Mouse (Mus musculus) E14TG2a.4 (cell line): ENCODE data around the gene Bcar1.
A peak's percentile ranks its signal among the peaks of the same experiment; 100 is the strongest.

ENCODE experiments used
- H3K27me3 ChIP-seq: 2 replicates; pipeline ENCODE4 v1.6.1; 2014; ENCODE audit warnings: low read length, control low read depth; ENCODE audit not compliant: insufficient read depth
- H3K36me3 ChIP-seq: 2 replicates; pipeline ENCODE4 v1.6.1; 2014; ENCODE audit warnings: low read length, control low read depth; ENCODE audit not compliant: insufficient read depth
- H3K4me1 ChIP-seq: replicated peaks from 2 replicates; pipeline ENCODE4 v1.6.1; 2014; ENCODE audit warnings: low read depth, low read length, control low read depth
- H3K4me3 ChIP-seq: replicated peaks from 2 replicates; pipeline ENCODE4 v1.5.1; 2014; ENCODE audit warnings: mild to moderate bottlenecking, low read length
- H3K9me3 ChIP-seq: 2 replicates; pipeline ENCODE4 v1.6.1; 2014; ENCODE audit warnings: low read length, control low read depth
- CTCF ChIP-seq: conservative IDR thresholded peaks from 2 replicates; pipeline ENCODE4 v1.5.1; 2014; ENCODE audit warnings: low read length
- NANOG ChIP-seq: IDR thresholded peaks from 2 replicates; pipeline ENCODE4 v1.6.1; 2014; ENCODE audit warnings: borderline replicate concordance, low read length, mixed read lengths
- POU5F1 ChIP-seq: IDR thresholded peaks from 2 replicates; pipeline ENCODE4 v1.6.1; 2014; ENCODE audit warnings: low read length, borderline replicate concordance

Gene Bcar1

DNA sequence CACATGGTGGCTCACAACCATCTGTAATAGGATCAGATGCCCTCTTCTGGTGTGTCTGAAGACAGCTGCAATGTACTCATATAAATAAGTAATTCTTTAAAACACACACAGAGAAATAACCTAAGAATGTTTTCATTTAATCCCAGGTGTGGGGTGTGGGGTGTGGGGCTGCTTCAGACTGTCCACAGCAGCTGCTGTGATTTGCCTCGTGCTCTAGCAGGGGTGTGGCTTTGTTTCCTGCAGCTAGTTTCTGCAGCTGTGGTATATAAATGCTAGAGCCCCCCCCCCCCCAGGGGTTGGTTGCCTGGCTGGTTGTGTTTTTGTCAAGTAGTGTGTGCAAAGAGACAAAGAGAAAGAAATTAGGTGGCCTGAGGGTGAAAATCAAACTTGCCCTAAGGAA is 44.6 kb downstream of the Bcar1 start:
- TF ChIP-seq NANOG (no peak), CTCF (no peak), POU5F1 (no peak)
- H3K9me3 ChIP-seq: no peaks in the 10 kb centered on the region
- H3K4me3 ChIP-seq: no peak overlapping the region
- H3K4me1 ChIP-seq: peaks cover 35% of the 10 kb centered on the region
- peaks cover 9% of the 10 kb centered on the region; the same call in 1 of the 2 replicates for H3K27me3 ChIP-seq
- H3K36me3 ChIP-seq: no peaks in the 10 kb centered on the region

DNA sequence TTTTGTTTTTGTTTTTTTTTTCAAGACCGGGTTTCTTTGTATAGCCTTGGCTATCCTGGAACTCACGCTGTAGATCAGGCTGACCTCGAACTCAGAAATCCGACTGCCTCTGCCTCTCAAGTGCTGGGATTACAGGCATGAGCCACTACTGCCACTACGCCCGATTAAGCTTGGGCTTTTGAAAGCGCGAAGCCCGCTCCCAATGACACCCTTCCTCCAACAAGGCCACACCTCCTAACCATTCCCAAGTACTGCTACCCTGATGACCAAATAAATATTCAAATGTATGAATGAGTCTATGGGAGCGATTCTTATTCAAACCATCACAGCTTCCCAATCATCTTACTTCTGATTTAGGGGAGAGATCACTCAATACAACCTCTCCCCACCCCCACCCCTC is 46.0 kb downstream of the Bcar1 start:
- Histone ChIP-seq H3K4me1 (peaks cover 40% of the 10 kb centered on the region), H3K9me3 (no peaks in the 10 kb centered on the region), H3K4me3 (no peak overlapping the region), H3K27me3 (0 out of 2 replicates have a peak, but pooled peaks cover 3% of the 10 kb centered on the region), H3K36me3 (no peaks in the 10 kb centered on the region)
- no peak for TF ChIP-seq POU5F1
- TF ChIP-seq NANOG: no peak
- no peak for TF ChIP-seq CTCF

DNA sequence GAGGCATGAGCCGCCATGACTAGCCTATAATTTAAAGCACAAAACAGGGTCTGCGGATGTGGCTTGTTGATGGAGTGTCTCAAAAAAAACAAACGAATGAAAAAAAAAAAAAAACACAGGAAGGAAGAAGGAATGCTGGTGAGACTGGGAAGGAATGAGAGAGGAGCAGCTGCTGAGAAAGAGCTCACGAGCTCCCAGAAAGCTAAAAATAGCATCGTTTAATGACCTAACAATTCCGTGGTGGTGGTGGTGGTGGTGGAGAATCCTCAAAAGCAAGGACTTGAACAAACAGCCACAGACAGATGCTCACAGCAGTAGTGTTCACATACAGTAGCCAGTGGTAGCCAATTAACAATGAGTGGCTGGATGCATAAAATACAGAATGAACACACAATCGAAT is 48.2 kb downstream of the Bcar1 start:
- Histone ChIP-seq H3K9me3 (no peaks in the 10 kb centered on the region), H3K4me3 (no peak overlapping the region), H3K36me3 (no peaks in the 10 kb centered on the region), H3K4me1 (peaks cover 32% of the 10 kb centered on the region), H3K27me3 (0 out of 2 replicates have a peak, but pooled peaks cover 3% of the 10 kb centered on the region)
- no peak for TF ChIP-seq POU5F1
- TF ChIP-seq CTCF: no peak
- TF ChIP-seq NANOG: no peak

DNA sequence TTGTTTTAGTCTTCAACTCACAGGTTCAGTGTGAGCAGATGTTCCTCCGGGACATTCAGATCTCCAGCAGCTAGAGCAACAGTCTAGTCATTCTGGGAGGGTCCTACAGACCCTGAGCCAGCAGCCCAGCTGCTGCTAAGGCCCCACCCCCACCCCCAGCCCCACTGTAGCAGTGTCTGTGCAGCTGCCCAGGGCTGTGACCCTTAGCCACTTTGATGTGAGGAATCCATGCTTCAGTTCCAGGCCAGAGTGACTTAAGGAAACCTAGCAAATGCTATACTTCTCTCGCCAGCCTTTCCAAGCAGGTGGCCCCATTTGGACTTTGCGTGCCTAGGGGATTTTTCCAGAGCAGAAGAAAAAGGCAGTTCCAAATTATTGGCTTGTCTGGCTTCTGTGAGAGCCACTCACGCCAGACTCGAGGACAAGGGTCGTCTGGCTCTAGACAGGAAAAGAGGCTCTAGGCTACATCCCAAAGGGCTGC is 50.3 kb downstream of the Bcar1 start:
- peaks cover 20% of the 10 kb centered on the region for H3K4me1 ChIP-seq
- H3K9me3 ChIP-seq: no peaks in the 10 kb centered on the region
- 0 out of 2 replicates have a peak, but pooled peaks cover 3% of the 10 kb centered on the region for H3K27me3 ChIP-seq
- TF ChIP-seq CTCF (no peak), NANOG (no peak), POU5F1 (no peak)
- H3K36me3 ChIP-seq: no peaks in the 10 kb centered on the region
- no peak overlapping the region for H3K4me3 ChIP-seq

DNA sequence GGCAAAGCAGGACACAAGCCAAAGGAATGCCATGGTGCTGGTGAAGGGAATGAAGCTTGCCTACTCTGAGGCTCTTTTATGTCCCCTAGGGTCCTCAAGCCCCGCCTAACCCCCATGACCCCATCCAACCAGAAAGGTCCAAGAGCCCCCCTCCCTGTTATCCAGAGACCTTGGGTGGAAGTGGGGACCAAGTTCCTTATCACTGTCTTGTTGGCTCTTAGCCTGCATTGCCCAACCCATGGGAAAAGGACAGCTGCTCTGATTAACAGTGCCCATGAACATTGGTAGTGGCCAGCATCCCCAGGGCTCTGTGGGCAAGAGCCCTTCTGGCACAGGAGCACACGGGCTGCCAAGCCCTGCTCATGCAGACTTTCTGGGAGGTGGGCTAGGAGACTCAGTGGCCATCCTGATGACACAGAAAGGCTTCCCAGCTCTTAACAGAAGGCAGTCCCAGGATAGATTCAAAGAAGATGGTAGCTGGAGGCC is 52.6 kb downstream of the Bcar1 start, which contains the start of gene Ctrb1:
Gene Ctrb1 (minus strand): TSS at position 51 of the 486 bp plus-strand sequence.
- no peaks in the 10 kb centered on the region for H3K36me3 ChIP-seq
- H3K27me3 ChIP-seq: no peaks in the 10 kb centered on the region
- peaks cover 21% of the 10 kb centered on the region for H3K4me1 ChIP-seq
- TF ChIP-seq CTCF: no peak
- TF ChIP-seq POU5F1: no peak
- no peak for TF ChIP-seq NANOG
- H3K9me3 ChIP-seq: peaks cover 9% of the 10 kb centered on the region
- no peak within 1 kb of the TSS for H3K4me3 ChIP-seq

DNA sequence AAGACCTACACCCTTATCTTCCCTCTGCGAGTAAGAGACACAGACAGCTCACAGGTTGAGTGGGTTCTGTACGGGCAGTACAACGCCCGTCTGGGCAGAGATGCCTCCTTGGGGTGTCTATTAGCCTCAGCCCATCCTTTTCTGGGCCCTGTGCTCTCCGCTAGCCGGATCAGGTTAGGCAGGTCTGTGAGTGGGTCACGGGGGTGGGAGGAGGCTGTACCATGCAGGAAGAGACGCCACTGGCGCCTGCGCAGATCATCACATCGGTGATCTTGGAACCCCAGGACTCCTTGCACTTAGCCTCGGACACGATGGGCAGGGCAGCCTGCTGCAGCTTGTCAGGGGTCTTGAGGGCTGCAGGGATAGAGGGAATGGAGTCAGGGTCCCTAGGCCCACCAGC is 56.7 kb downstream of the Bcar1 start:
- Histone ChIP-seq H3K4me1 (peaks cover 17% of the 10 kb centered on the region), H3K36me3 (no peaks in the 10 kb centered on the region), H3K9me3 (peaks cover 12% of the 10 kb centered on the region), H3K27me3 (no peaks in the 10 kb centered on the region), H3K4me3 (peak overlapping the region; percentile 53)
- TF ChIP-seq CTCF: no peak
- TF ChIP-seq POU5F1: no peak
- no peak for TF ChIP-seq NANOG

DNA sequence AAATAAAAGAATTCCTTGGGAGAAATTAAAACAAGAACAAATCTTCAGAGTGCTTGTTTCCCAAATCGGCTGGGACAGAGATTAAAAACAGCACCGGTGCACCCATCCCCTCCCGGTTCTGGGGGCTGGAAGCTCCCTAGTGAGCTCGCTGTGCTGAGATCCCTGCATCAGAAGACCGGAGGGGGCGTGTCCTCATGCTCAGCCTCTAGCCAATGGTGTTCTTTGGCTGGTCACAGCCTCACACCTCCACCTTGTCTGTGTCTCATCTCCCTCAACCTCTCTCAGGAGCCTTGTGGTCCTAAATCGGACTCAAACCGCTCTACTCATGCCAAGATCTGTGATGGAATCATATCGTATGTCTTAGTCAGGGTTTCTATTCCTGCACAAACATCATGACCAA is 61.1 kb downstream of the Bcar1 start:
- TF ChIP-seq NANOG: no peak
- TF ChIP-seq POU5F1: no peak
- H3K4me1 ChIP-seq: peaks cover 25% of the 10 kb centered on the region
- H3K36me3 ChIP-seq: no peaks in the 10 kb centered on the region
- no peaks in the 10 kb centered on the region for H3K27me3 ChIP-seq
- H3K9me3 ChIP-seq: peaks cover 12% of the 10 kb centered on the region
- H3K4me3 ChIP-seq: no peak overlapping the region

DNA sequence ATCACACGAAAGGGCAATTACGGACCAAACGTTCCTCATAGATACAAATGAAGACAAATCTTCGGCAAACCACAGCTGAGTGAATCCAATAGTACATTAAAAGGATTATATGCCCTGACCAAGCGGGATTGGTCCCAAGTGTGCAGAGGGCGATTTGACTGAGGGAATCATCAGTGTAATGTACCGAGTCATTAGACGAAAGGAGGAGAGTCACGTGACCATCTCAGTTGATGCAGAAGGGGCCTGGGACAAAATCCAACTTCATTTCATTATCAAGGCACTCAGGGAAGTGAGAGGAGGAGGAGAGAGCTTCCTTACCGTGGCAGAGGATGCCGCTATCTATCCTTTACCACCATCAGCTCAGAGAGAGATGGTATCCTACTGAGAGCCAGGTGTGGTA is 62.5 kb downstream of the Bcar1 start:
- peaks cover 16% of the 10 kb centered on the region; the same call in 1 of the 2 replicates for H3K4me1 ChIP-seq
- TF ChIP-seq POU5F1 (no peak), CTCF (no peak), NANOG (no peak)
- no peaks in the 10 kb centered on the region for H3K27me3 ChIP-seq
- H3K4me3 ChIP-seq: no peak overlapping the region
- H3K36me3 ChIP-seq: no peaks in the 10 kb centered on the region
- H3K9me3 ChIP-seq: peaks cover 13% of the 10 kb centered on the region

DNA sequence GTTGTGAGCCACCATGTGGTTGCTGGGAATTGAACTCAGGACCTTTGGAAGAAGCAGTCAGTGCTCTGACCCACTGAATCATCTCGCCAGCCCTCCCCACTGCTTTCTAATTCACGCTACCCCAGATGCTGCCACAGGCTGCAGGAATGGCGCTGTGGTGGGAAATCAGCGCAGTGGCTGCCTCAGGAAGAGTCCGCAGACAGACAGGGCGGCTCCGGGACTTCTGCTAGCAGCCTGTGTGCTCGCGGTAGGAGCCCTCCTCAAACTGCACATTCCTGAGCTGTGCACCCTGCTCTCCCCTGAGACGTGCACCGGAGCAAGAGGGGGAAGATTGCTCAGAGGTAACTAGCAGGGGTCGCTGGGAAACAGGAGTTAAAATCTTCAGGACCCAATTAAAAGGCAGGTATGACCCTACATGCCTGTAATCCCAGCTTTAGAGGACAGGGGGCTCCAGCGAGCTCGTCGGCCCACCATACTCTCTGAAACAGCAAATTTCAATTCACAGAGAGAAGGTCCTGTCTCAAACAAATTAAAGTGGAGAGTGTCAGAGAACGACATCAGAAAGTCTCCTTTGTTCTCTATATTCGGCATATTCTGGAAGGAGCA is 63.1 kb downstream of the Bcar1 start:
- H3K4me1 ChIP-seq: peaks cover 16% of the 10 kb centered on the region
- H3K9me3 ChIP-seq: peaks cover 9% of the 10 kb centered on the region
- no peaks in the 10 kb centered on the region for H3K27me3 ChIP-seq
- TF ChIP-seq CTCF: peak; percentile 58
- no peak for TF ChIP-seq POU5F1
- H3K36me3 ChIP-seq: no peaks in the 10 kb centered on the region
- H3K4me3 ChIP-seq: peak overlapping the region; percentile 78
